ENCODE assay signal across 15 mouse cellular contexts in the genomic region with DNA sequence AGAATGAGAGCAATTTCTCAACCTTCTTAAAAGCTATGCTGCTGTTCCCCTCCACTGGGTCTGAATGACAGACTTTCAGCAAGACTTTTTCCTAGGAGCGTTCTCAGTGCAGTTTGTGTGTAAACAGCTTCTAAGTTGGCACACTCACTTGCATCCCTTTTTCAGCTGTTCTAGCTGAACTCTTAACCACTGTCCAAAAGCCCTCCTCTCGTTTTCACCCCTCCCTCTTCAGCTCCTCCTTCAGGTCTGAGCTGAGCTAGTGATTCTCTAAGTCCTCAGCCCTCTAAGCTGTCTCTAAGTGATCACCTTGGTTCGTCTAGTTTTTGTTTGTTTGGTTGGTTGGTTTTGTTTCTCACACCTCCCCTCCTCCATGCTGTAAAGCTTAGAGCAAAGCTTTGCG. TPM values are rescaled to one million over a fixed set of nuclear protein-coding genes. Genes with fewer than 3 reads are reported as not detected.
DNase-seq lines count a peak whose midpoint lies in the region; ATAC-seq and TF ChIP-seq lines count a peak whose summit lies in the region.
"Had no signal": no experiment of that assay in that cellular context is flagged by ENCODE, and none has a peak within 500 bp of the region (broad histone marks: within the 10 kb centered on the region; RNA-seq: fewer than 3 reads in every experiment).

No protein-coding gene starts in this region.

- 65% methylated on average over 4 of the region's 4 CpGs for WGBS in hindbrain, embryonic 13.5 days
- WGBS in hindbrain, postnatal 0 days, result 48% methylated on average over 4 of the region's 4 CpGs
- WGBS in midbrain, embryonic 13.5 days, result 52% methylated on average over 4 of the region's 4 CpGs
- 52% methylated on average over 4 of the region's 4 CpGs for WGBS in midbrain, embryonic 11.5 days
- WGBS in kidney, embryonic 14.5 days, result 35% methylated on average over 4 of the region's 4 CpGs

- no peak for DNase-seq in hindbrain, postnatal 0 days (ENCODE audit: low spot score)
- DNase-seq in midbrain, embryonic 11.5 days (ENCODE audit: low spot score, missing footprints), result no peak
- no peak for DNase-seq in right cerebral cortex, adult 2 months (ENCODE audit: low spot score in 2 of 2)
- DNase-seq in embryo, embryonic 11 days, result no peak
- DNase-seq: adrenal gland, postnatal 14 days; cerebellum, postnatal 36 days; lung, adult 18-20 months; right cerebral cortex, adult 18-20 months; thymus, postnatal 4 days had no signal

- no peak overlapping the region for H3K27ac ChIP-seq in hindbrain, embryonic 13.5 days
- H3K27ac ChIP-seq in hindbrain, postnatal 0 days, result no peak overlapping the region
- no peak overlapping the region for H3K27ac ChIP-seq in midbrain, embryonic 13.5 days
- no peak overlapping the region for H3K27ac ChIP-seq in midbrain, embryonic 11.5 days (ENCODE audit: low read depth, low read length)
- no peak overlapping the region for H3K27ac ChIP-seq in kidney, embryonic 14.5 days (ENCODE audit: low read depth, low read length)

- H3K9ac ChIP-seq in hindbrain, embryonic 13.5 days, result 0 out of 2 replicates have a peak overlapping the region, but pooled peaks have one; percentile 25
- no peak overlapping the region for H3K9ac ChIP-seq in hindbrain, postnatal 0 days (replicated peaks; ENCODE audit: low read length)
- peak overlapping the region; percentile 32; the same call in 1 of the 2 replicates for H3K9ac ChIP-seq in midbrain, embryonic 13.5 days (replicated peaks)
- no peak overlapping the region for H3K9ac ChIP-seq in midbrain, embryonic 11.5 days (ENCODE audit: low read length)
- H3K9ac ChIP-seq in kidney, embryonic 14.5 days (ENCODE audit: low read depth, low read length), result no peak overlapping the region

- no peak overlapping the region for H3K4me3 ChIP-seq in hindbrain, embryonic 13.5 days
- no peak overlapping the region for H3K4me3 ChIP-seq in hindbrain, postnatal 0 days (ENCODE audit: low read length)
- no peak overlapping the region for H3K4me3 ChIP-seq in midbrain, embryonic 13.5 days (replicated peaks)
- no peak overlapping the region for H3K4me3 ChIP-seq in midbrain, embryonic 11.5 days (ENCODE audit: low read depth, low read length)
- no peak overlapping the region; the same call in 1 of the 2 replicates for H3K4me3 ChIP-seq in kidney, embryonic 14.5 days (ENCODE audit: low read length)

- H3K4me1 ChIP-seq in hindbrain, embryonic 13.5 days (replicated peaks), result peaks cover 37% of the 10 kb centered on the region
- peaks cover 8% of the 10 kb centered on the region for H3K4me1 ChIP-seq in hindbrain, postnatal 0 days (ENCODE audit: insufficient read depth, low read length)
- peaks cover 36% of the 10 kb centered on the region for H3K4me1 ChIP-seq in midbrain, embryonic 13.5 days (replicated peaks)
- H3K4me1 ChIP-seq in midbrain, embryonic 11.5 days (ENCODE audit: control insufficient read depth, insufficient read depth, low read length), result peaks cover 7% of the 10 kb centered on the region
- H3K4me1 ChIP-seq in kidney, embryonic 14.5 days (ENCODE audit: control insufficient read depth, insufficient read depth, low read length), result peaks cover 13% of the 10 kb centered on the region

- H3K36me3 ChIP-seq in hindbrain, embryonic 13.5 days, result no peaks in the 10 kb centered on the region
- no peaks in the 10 kb centered on the region for H3K36me3 ChIP-seq in hindbrain, postnatal 0 days (ENCODE audit: insufficient read depth, low read length)
- H3K36me3 ChIP-seq in midbrain, embryonic 13.5 days, result no peaks in the 10 kb centered on the region
- H3K36me3 ChIP-seq in midbrain, embryonic 11.5 days (ENCODE audit: control insufficient read depth, insufficient read depth, low read length), result no peaks in the 10 kb centered on the region
- H3K36me3 ChIP-seq in kidney, embryonic 14.5 days (ENCODE audit: control insufficient read depth, insufficient read depth, low read length), result no peaks in the 10 kb centered on the region

- no peak for TF ChIP-seq CTCF in hindbrain, postnatal 0 days (IDR thresholded peaks at IDR 0.05; ENCODE audit: low read depth)

- no peak overlapping the region for H3K4me2 ChIP-seq in hindbrain, embryonic 13.5 days
- H3K4me2 ChIP-seq in hindbrain, postnatal 0 days (ENCODE audit: low read depth, low read length), result no peak overlapping the region
- H3K4me2 ChIP-seq in midbrain, embryonic 13.5 days (replicated peaks), result peak overlapping the region; percentile 88; the same call in 1 of the 2 replicates
- H3K4me2 ChIP-seq in midbrain, embryonic 11.5 days, result no peak overlapping the region
- peak overlapping the region; percentile 63; the same call in 1 of the 2 replicates for H3K4me2 ChIP-seq in kidney, embryonic 14.5 days (replicated peaks; ENCODE audit: low read depth, low read length)

- H3K9me3 ChIP-seq in hindbrain, embryonic 13.5 days, result no peaks in the 10 kb centered on the region
- H3K9me3 ChIP-seq in hindbrain, postnatal 0 days (ENCODE audit: low read length), result no peaks in the 10 kb centered on the region
- H3K9me3 ChIP-seq in midbrain, embryonic 13.5 days, result no peaks in the 10 kb centered on the region
- no peaks in the 10 kb centered on the region for H3K9me3 ChIP-seq in midbrain, embryonic 11.5 days (ENCODE audit: control insufficient read depth, low read length)
- no peaks in the 10 kb centered on the region for H3K9me3 ChIP-seq in kidney, embryonic 14.5 days (ENCODE audit: control insufficient read depth, low read length)

- no peak for ATAC-seq in hindbrain, embryonic 13.5 days (ENCODE audit: low FRiP score)
- no peak for ATAC-seq in hindbrain, postnatal 0 days
- no peak for ATAC-seq in midbrain, embryonic 13.5 days
- no peak for ATAC-seq in midbrain, embryonic 11.5 days (ENCODE audit: low FRiP score)
- no peak for ATAC-seq in kidney, embryonic 14.5 days (ENCODE audit: low FRiP score, low TSS enrichment)
- ATAC-seq: CD4-positive, CD25-positive, alpha-beta regulatory T cell, adult 4 months; inflammation-experienced regulatory T-cells, adult 6 months; Patski had no signal

- H3K27me3 ChIP-seq in hindbrain, embryonic 13.5 days, result no peaks in the 10 kb centered on the region
- no peaks in the 10 kb centered on the region for H3K27me3 ChIP-seq in hindbrain, postnatal 0 days (ENCODE audit: insufficient read depth, low read length)
- H3K27me3 ChIP-seq in midbrain, embryonic 13.5 days, result no peaks in the 10 kb centered on the region
- H3K27me3 ChIP-seq in midbrain, embryonic 11.5 days (ENCODE audit: control insufficient read depth, insufficient read depth, low read length), result no peaks in the 10 kb centered on the region
- H3K27me3 ChIP-seq in kidney, embryonic 14.5 days (ENCODE audit: control insufficient read depth, insufficient read depth, low read length), result no peaks in the 10 kb centered on the region
- H3K27me3 ChIP-seq: Patski had no signal

RNA-seq across cellular contexts. Expression of a gene that starts 2.4 kb away (rescaled TPM):
- 19.3 and 21.4 TPM in 2 replicates for polyA plus RNA-seq in hindbrain, embryonic 13.5 days (2015; fragmentation: Nextera tagmentation; extraction: Ambion mirVana)
- total RNA-seq in hindbrain, postnatal 0 days (2014; rRNA removed), result 44.5 and 53.7 TPM in 2 replicates
- 14.2 and 15.2 TPM in 2 replicates for polyA plus RNA-seq in hindbrain, postnatal 0 days (2015; fragmentation: Nextera tagmentation; extraction: Ambion mirVana)
- polyA plus RNA-seq in midbrain, embryonic 13.5 days (2015; fragmentation: Nextera tagmentation; extraction: Ambion mirVana), result 18.9 and 19.2 TPM in 2 replicates
- 22.9 and 25.8 TPM in 2 replicates for polyA plus RNA-seq in midbrain, embryonic 11.5 days (2014; fragmentation: Nextera tagmentation; extraction: Ambion mirVana)
- 31.0 and 31.9 TPM in 2 replicates for polyA plus RNA-seq in kidney, embryonic 14.5 days (2014; fragmentation: Nextera tagmentation; extraction: Ambion mirVana)

Comparison
In these comparisons a context has a peak if more than half of its experiments do, and no peak if none do; other contexts are left out.
1. H3K4me2 ChIP-seq: peak in midbrain, embryonic 13.5 days (single experiment) and kidney, embryonic 14.5 days (single experiment); none in hindbrain, embryonic 13.5 days (single experiment), hindbrain, postnatal 0 days (single experiment) and midbrain, embryonic 11.5 days (single experiment).
2. H3K9ac ChIP-seq: peak in hindbrain, embryonic 13.5 days (single experiment) and midbrain, embryonic 13.5 days (single experiment); none in hindbrain, postnatal 0 days (single experiment), midbrain, embryonic 11.5 days (single experiment) and kidney, embryonic 14.5 days (single experiment).